Mouse (Mus musculus): ENCODE measurements around the gene Prr15l.

- TF ChIP-seq POLR2A (IDR thresholded peaks at IDR 0.05; ENCODE audit: borderline replicate concordance, extremely low read depth, low read depth, low read length) (no peak), CTCF (IDR thresholded peaks at IDR 0.05; ENCODE audit: insufficient read depth, low read length) (no peak)
Observed at GRCm38 (mm10) chr11:96928088-96928487, at the start of gene Prr15l.

Data from lung, adult 2 months (tissue).